Mouse (Mus musculus) hindbrain, embryonic 12.5 days (tissue): Measurements from ENCODE around the gene Mroh3. TPM values are rescaled to one million over a fixed set of nuclear protein-coding genes. Genes with fewer than 3 reads are reported as not detected.

Source experiments
- ATAC-seq: fragments of 200-750 bp; cut with Nextera tagmentation; 2 replicates; pipeline ENCODE4 v1.8.0; 2017; ENCODE audit warnings: moderate TSS enrichment; ENCODE audit not compliant: low FRiP score
- H3K27ac ChIP-seq: fragments of 300-500 bp; sonication (generic); 2 replicates; pipeline ENCODE4 v1.5.1; 2016; ENCODE audit warnings: mild to moderate bottlenecking
- H3K27me3 ChIP-seq: fragments of 300-500 bp; sonication (generic); 2 replicates; pipeline ENCODE4 v1.6.1; 2016; ENCODE audit warnings: mild to moderate bottlenecking
- H3K36me3 ChIP-seq: fragments of 300-500 bp; sonication (generic); 2 replicates; pipeline ENCODE4 v1.6.1; 2016; ENCODE audit warnings: mild to moderate bottlenecking
- H3K4me1 ChIP-seq: fragments of 300-500 bp; sonication (generic); 2 replicates; pipeline ENCODE4 v1.6.1; 2016
- H3K4me2 ChIP-seq: fragments of 300-500 bp; sonication (generic); replicated peaks from 2 replicates; pipeline ENCODE4 v1.6.1; 2016; ENCODE audit warnings: mild to moderate bottlenecking
- H3K4me3 ChIP-seq: fragments of 300-500 bp; sonication (generic); 2 replicates; pipeline ENCODE4 v1.5.1; 2016; ENCODE audit warnings: mild to moderate bottlenecking
- H3K9ac ChIP-seq: fragments of 300-500 bp; sonication (generic); 2 replicates; pipeline ENCODE4 v1.6.1; 2016; ENCODE audit warnings: mild to moderate bottlenecking, moderate library complexity
- H3K9me3 ChIP-seq: fragments of 300-500 bp; sonication (generic); replicated peaks from 2 replicates; pipeline ENCODE4 v1.6.1; 2016; ENCODE audit warnings: mild to moderate bottlenecking
- WGBS: fragments of 180-500 bp; shearing (Covaris S2); methylation state at CpG from one replicate; pipeline ENCODE4 v1.1.7; 2016; 5-methylcytosine and 5-hydroxymethylcytosine counted together
- polyA plus RNA-seq: library from polyadenylated mRNA; unstranded; fragments of >200 nt; fragmentation: Nextera tagmentation; extraction: Ambion mirVana; gene quantifications from 2 replicates; pipeline ENCODE4 v1.2.1, GENCODE M21; 2016

Mroh3 gene
- polyA plus RNA-seq, result 0.34 TPM in 1 of 2 replicates, not detected in the other

- Histone ChIP-seq H3K27ac (no peak within 1 kb of the TSS), H3K9ac (no peak within 1 kb of the TSS), H3K27me3 (no peaks in the 10 kb centered on the region), H3K4me2 (no peak within 1 kb of the TSS), H3K36me3 (peaks cover 23% of the 10 kb centered on the region), H3K9me3 (no peaks in the 10 kb centered on the region), H3K4me1 (no peaks in the 10 kb centered on the region), H3K4me3 (no peak within 1 kb of the TSS)
- 0 out of 2 replicates have a peak, but pooled peaks have one; percentile 40 for ATAC-seq
- WGBS, result 41% methylated on average over 3 of the region's 3 CpGs
These were observed at the start of gene Mroh3 for GRCm38 (mm10) chr1:136212803-136213202. TSS of gene Mroh3 (minus strand) at chr1:136212828.

- H3K9ac ChIP-seq, result peak within 1 kb of the TSS; percentile 67
- H3K36me3 ChIP-seq, result no peaks in the 10 kb centered on the region
- H3K4me3 ChIP-seq, result peak within 1 kb of the TSS; percentile 54
- H3K4me2 ChIP-seq, result peak within 1 kb of the TSS; percentile 94
- ATAC-seq, result peak; percentile 29; the same call in 1 of the 2 replicates
- no peaks in the 10 kb centered on the region for H3K9me3 ChIP-seq
- H3K27ac ChIP-seq, result no peak within 1 kb of the TSS; the same call in 1 of the 2 replicates
- H3K4me1 ChIP-seq, result peaks cover 16% of the 10 kb centered on the region
- 8% methylated on average over 28 of the region's 28 CpGs for WGBS
- peaks cover 60% of the 10 kb centered on the region for H3K27me3 ChIP-seq
These were observed 48.1 kb upstream of the Mroh3 start, which contains the start of gene Gpr25 for GRCm38 (mm10) chr1:136260635-136261238. TSS of gene Gpr25 (minus strand) at chr1:136260873.

GRCm38 (mm10) chr1:136259893-136260634 is 47.4 kb upstream of the Mroh3 start:
- no peaks in the 10 kb centered on the region for H3K36me3 ChIP-seq
- H3K4me1 ChIP-seq, result peaks cover 19% of the 10 kb centered on the region
- peak overlapping the region; percentile 67 for H3K9ac ChIP-seq
- H3K27me3 ChIP-seq, result peaks cover 60% of the 10 kb centered on the region
- 1% methylated on average over 81 of the region's 95 CpGs for WGBS
- peak overlapping the region; percentile 94 for H3K4me2 ChIP-seq
- peak; percentile 82 for ATAC-seq
- no peak overlapping the region; the same call in 1 of the 2 replicates for H3K27ac ChIP-seq
- H3K9me3 ChIP-seq, result no peaks in the 10 kb centered on the region
- peak overlapping the region; percentile 54 for H3K4me3 ChIP-seq

- no peaks in the 10 kb centered on the region for H3K9me3 ChIP-seq
- no peaks in the 10 kb centered on the region for H3K36me3 ChIP-seq
- H3K9ac ChIP-seq, result peak overlapping the region; percentile 67
- H3K27me3 ChIP-seq, result peaks cover 60% of the 10 kb centered on the region
- peaks cover 19% of the 10 kb centered on the region for H3K4me1 ChIP-seq
- WGBS, result 3% methylated on average over 16 of the region's 16 CpGs
- no peak overlapping the region for H3K27ac ChIP-seq
- H3K4me2 ChIP-seq, result peak overlapping the region; percentile 94
- no peak for ATAC-seq
- peak overlapping the region; percentile 54 for H3K4me3 ChIP-seq
These were observed 46.9 kb upstream of the Mroh3 start for GRCm38 (mm10) chr1:136259543-136259892.

GRCm38 (mm10) chr1:136258495-136258894 is 45.9 kb upstream of the Mroh3 start:
- Histone ChIP-seq H3K36me3 (no peaks in the 10 kb centered on the region), H3K9me3 (no peaks in the 10 kb centered on the region), H3K4me2 (no peak overlapping the region), H3K27ac (no peak overlapping the region), H3K27me3 (peaks cover 60% of the 10 kb centered on the region), H3K4me1 (peaks cover 19% of the 10 kb centered on the region), H3K4me3 (no peak overlapping the region), H3K9ac (no peak overlapping the region)
- no peak for ATAC-seq
- WGBS, result 74% methylated on average over 9 of the region's 9 CpGs

GRCm38 (mm10) chr1:136255657-136256056 is 43.0 kb upstream of the Mroh3 start:
- no peak overlapping the region for H3K27ac ChIP-seq
- no peaks in the 10 kb centered on the region for H3K9me3 ChIP-seq
- WGBS, result 45% methylated on average over 8 of the region's 8 CpGs

GRCm38 (mm10) chr1:136255174-136255573 is 42.5 kb upstream of the Mroh3 start:
- no peaks in the 10 kb centered on the region for H3K36me3 ChIP-seq
- no peak overlapping the region for H3K4me3 ChIP-seq
- 27% methylated on average over 6 of the region's 6 CpGs for WGBS
- no peak overlapping the region for H3K27ac ChIP-seq
- H3K9ac ChIP-seq, result no peak overlapping the region
- no peaks in the 10 kb centered on the region for H3K9me3 ChIP-seq
- no peak for ATAC-seq
- peaks cover 35% of the 10 kb centered on the region for H3K27me3 ChIP-seq
- H3K4me1 ChIP-seq, result peaks cover 11% of the 10 kb centered on the region
- H3K4me2 ChIP-seq, result no peak overlapping the region

More at GRCm38 (mm10) chr1:136255657-136256056, 43.0 kb upstream of the Mroh3 start:
- Histone ChIP-seq H3K4me1 (peaks cover 15% of the 10 kb centered on the region), H3K36me3 (no peaks in the 10 kb centered on the region), H3K4me3 (no peak overlapping the region), H3K27me3 (peaks cover 39% of the 10 kb centered on the region), H3K4me2 (no peak overlapping the region), H3K9ac (no peak overlapping the region)
- ATAC-seq, result no peak

GRCm38 (mm10) chr1:136254503-136255065 is 42.0 kb upstream of the Mroh3 start:
- no peak overlapping the region for H3K27ac ChIP-seq

GRCm38 (mm10) chr1:136253472-136253871 is 40.8 kb upstream of the Mroh3 start:
- Histone ChIP-seq H3K27ac (no peak overlapping the region), H3K27me3 (peaks cover 18% of the 10 kb centered on the region), H3K9me3 (no peaks in the 10 kb centered on the region), H3K4me3 (no peak overlapping the region), H3K4me1 (peaks cover 4% of the 10 kb centered on the region; the same call in 1 of the 2 replicates), H3K36me3 (no peaks in the 10 kb centered on the region), H3K4me2 (no peak overlapping the region), H3K9ac (no peak overlapping the region)
- ATAC-seq, result no peak
- 27% methylated on average over 2 of the region's 2 CpGs for WGBS

More at GRCm38 (mm10) chr1:136254503-136255065, 42.0 kb upstream of the Mroh3 start:
- Histone ChIP-seq H3K9me3 (no peaks in the 10 kb centered on the region), H3K4me1 (peaks cover 7% of the 10 kb centered on the region), H3K9ac (no peak overlapping the region), H3K27me3 (peaks cover 29% of the 10 kb centered on the region), H3K36me3 (no peaks in the 10 kb centered on the region), H3K4me2 (no peak overlapping the region), H3K4me3 (no peak overlapping the region)
- WGBS, result 87% methylated on average over 10 of the region's 10 CpGs
- no peak for ATAC-seq

GRCm38 (mm10) chr1:136249662-136250061 is 37.0 kb upstream of the Mroh3 start:
- ATAC-seq, result no peak
- Histone ChIP-seq H3K4me1 (no peaks in the 10 kb centered on the region), H3K36me3 (no peaks in the 10 kb centered on the region), H3K9ac (no peak overlapping the region), H3K27ac (no peak overlapping the region), H3K4me3 (no peak overlapping the region), H3K27me3 (no peaks in the 10 kb centered on the region), H3K4me2 (no peak overlapping the region), H3K9me3 (no peaks in the 10 kb centered on the region)
- WGBS, result 53% methylated on average over 5 of the region's 5 CpGs

- no peak overlapping the region for H3K9ac ChIP-seq
- H3K9me3 ChIP-seq, result no peaks in the 10 kb centered on the region
- H3K4me3 ChIP-seq, result no peak overlapping the region
- WGBS, result 90% methylated on average over 5 of the region's 5 CpGs
- no peaks in the 10 kb centered on the region for H3K4me1 ChIP-seq
- no peak overlapping the region for H3K4me2 ChIP-seq
- no peaks in the 10 kb centered on the region for H3K27me3 ChIP-seq
- no peak overlapping the region for H3K27ac ChIP-seq
- ATAC-seq, result no peak
- H3K36me3 ChIP-seq, result no peaks in the 10 kb centered on the region
These were observed 34.8 kb upstream of the Mroh3 start for GRCm38 (mm10) chr1:136247393-136247792.

GRCm38 (mm10) chr1:136244469-136244868 is 31.8 kb upstream of the Mroh3 start:
- H3K9me3 ChIP-seq, result no peaks in the 10 kb centered on the region
- WGBS, result 87% methylated on average over 5 of the region's 5 CpGs
- H3K27ac ChIP-seq, result no peak overlapping the region
- no peaks in the 10 kb centered on the region for H3K4me1 ChIP-seq
- ATAC-seq, result no peak
- H3K27me3 ChIP-seq, result no peaks in the 10 kb centered on the region
- H3K4me3 ChIP-seq, result no peak overlapping the region
- H3K4me2 ChIP-seq, result no peak overlapping the region
- H3K9ac ChIP-seq, result no peak overlapping the region
- H3K36me3 ChIP-seq, result no peaks in the 10 kb centered on the region
